Mouse (Mus musculus) MEL (cell line): ENCODE results near the gene Ybx3. TPM values are rescaled to one million over a fixed set of nuclear protein-coding genes. Genes with fewer than 3 reads are reported as not detected.

Experiments
- DNase-seq: peaks from one replicate; pipeline ENCODE4 v3.0.0; 2011; ENCODE audit warnings: low read depth, low spot score
- H3K27ac ChIP-seq: 2 replicates; pipeline ENCODE4 v1.5.1; 2012; ENCODE audit warnings: low read depth, mild to moderate bottlenecking, control low read depth, low read length, moderate library complexity; ENCODE audit not compliant: control insufficient read depth
- H3K27me3 ChIP-seq, 2 experiments: fragments of 150-350 bp in 1 of 2; sonication (generic) in 1 of 2; 2 replicates each; pipeline ENCODE4 v1.6.1; 2012; ENCODE audit warnings: low read length in 2 of 2, mild to moderate bottlenecking in 2 of 2, improper control_type of control experiment in 1 of 2, moderate library complexity in 1 of 2; ENCODE audit not compliant: insufficient read depth in 2 of 2, control insufficient read depth in 1 of 2
- H3K36me3 ChIP-seq, 2 experiments: 2 replicates each; pipeline ENCODE4 v1.6.1; 2012 to 2014; ENCODE audit warnings: low read length in 2 of 2, improper control_type of control experiment in 1 of 2, inconsistent platforms in 1 of 2, mild to moderate bottlenecking in 1 of 2; ENCODE audit not compliant: insufficient read depth in 2 of 2, control insufficient read depth in 1 of 2
- H3K4me1 ChIP-seq, 2 experiments: fragments of 150-350 bp in 1 of 2; sonication (generic) in 1 of 2; 2 replicates each; pipeline ENCODE4 v1.6.1; 2012; ENCODE audit warnings: low read length in 2 of 2, improper control_type of control experiment in 1 of 2, mild to moderate bottlenecking in 1 of 2; ENCODE audit not compliant: insufficient read depth in 2 of 2, control insufficient read depth in 1 of 2
- H3K4me3 ChIP-seq, 2 experiments: fragments of 150-350 bp in 1 of 2; sonication (generic) in 1 of 2; 2 replicates each; pipeline ENCODE4 v1.5.1; 2012; ENCODE audit warnings: low read depth in 2 of 2, low read length in 2 of 2, mild to moderate bottlenecking in 2 of 2, moderate library complexity in 2 of 2, control low read depth in 1 of 2, improper control_type of control experiment in 1 of 2; ENCODE audit not compliant: control insufficient read depth in 1 of 2, insufficient read depth in 1 of 2
- H3K79me2 ChIP-seq: 2 replicates; pipeline ENCODE4 v1.6.1; 2012; ENCODE audit warnings: mild to moderate bottlenecking, low read length, moderate library complexity; ENCODE audit not compliant: control insufficient read depth, poor library complexity, insufficient read depth
- H3K9ac ChIP-seq: 2 replicates; pipeline ENCODE4 v1.6.1; 2012; ENCODE audit warnings: low read depth, mild to moderate bottlenecking, control low read depth, low read length, moderate library complexity; ENCODE audit not compliant: control insufficient read depth, poor library complexity, severe bottlenecking
- H3K9me3 ChIP-seq: fragments of 150-350 bp; sonication (generic); replicated peaks from 2 replicates; pipeline ENCODE4 v1.6.1; 2012; ENCODE audit warnings: mild to moderate bottlenecking, low read length, improper control_type of control experiment, moderate library complexity; ENCODE audit not compliant: insufficient read depth
- BHLHE40 ChIP-seq: IDR thresholded peaks from 2 replicates; pipeline ENCODE4 v1.6.1; 2012; ENCODE audit warnings: low read depth, mild to moderate bottlenecking, inconsistent platforms, low read length, improper control_type of control experiment, borderline replicate concordance
- E2F4 ChIP-seq: IDR thresholded peaks from 2 replicates; pipeline ENCODE4 v1.6.1; 2011; ENCODE audit warnings: low read depth, low read length, improper control_type of control experiment, borderline replicate concordance
- JUND ChIP-seq: IDR thresholded peaks from 2 replicates; pipeline ENCODE4 v1.6.1; 2011; ENCODE audit warnings: low read depth, mild to moderate bottlenecking, improper control_type of control experiment, low read length
- POLR2AphosphoS5 ChIP-seq: IDR thresholded peaks from 2 replicates; pipeline ENCODE4 v1.6.1; 2012; ENCODE audit warnings: low read depth, borderline replicate concordance, mild to moderate bottlenecking, inconsistent platforms, low read length, moderate library complexity, mixed read lengths
- RCOR1 ChIP-seq: IDR thresholded peaks from 2 replicates; pipeline ENCODE4 v1.6.1; 2012; ENCODE audit warnings: low read depth, mild to moderate bottlenecking, inconsistent platforms, low read length, improper control_type of control experiment
- ZNF384 ChIP-seq: IDR thresholded peaks from 2 replicates; pipeline ENCODE4 v1.6.1; 2012; ENCODE audit warnings: low read depth, mild to moderate bottlenecking, inconsistent platforms, low read length, improper control_type of control experiment
- polyA plus RNA-seq, 2 experiments: library from polyadenylated mRNA; stranded (reverse) in 1 of 2; unstranded in 1 of 2; fragments of >175 nt in 1 of 2; fragments of >200 nt in 1 of 2; gene quantifications; 2 replicates each; pipeline versions ENCODE4 v1.2.1 to v1.2.4; 2012; ENCODE audit warnings: low replicate concordance in 2 of 2, low read depth in 1 of 2; ENCODE audit not compliant: insufficient read length in 2 of 2, insufficient read depth in 1 of 2, missing spikeins in 1 of 2
- total RNA-seq: library from RNA; depleted of rRNA; stranded (reverse); fragments of 300-350 nt; gene quantifications from 2 replicates; pipeline ENCODE4 v1.2.3, GENCODE M21; 2012; rRNA removed

The Ybx3 gene
- total and polyA plus RNA-seq, 3 experiments, result 105 to 1,042 (median 575) TPM

DNA sequence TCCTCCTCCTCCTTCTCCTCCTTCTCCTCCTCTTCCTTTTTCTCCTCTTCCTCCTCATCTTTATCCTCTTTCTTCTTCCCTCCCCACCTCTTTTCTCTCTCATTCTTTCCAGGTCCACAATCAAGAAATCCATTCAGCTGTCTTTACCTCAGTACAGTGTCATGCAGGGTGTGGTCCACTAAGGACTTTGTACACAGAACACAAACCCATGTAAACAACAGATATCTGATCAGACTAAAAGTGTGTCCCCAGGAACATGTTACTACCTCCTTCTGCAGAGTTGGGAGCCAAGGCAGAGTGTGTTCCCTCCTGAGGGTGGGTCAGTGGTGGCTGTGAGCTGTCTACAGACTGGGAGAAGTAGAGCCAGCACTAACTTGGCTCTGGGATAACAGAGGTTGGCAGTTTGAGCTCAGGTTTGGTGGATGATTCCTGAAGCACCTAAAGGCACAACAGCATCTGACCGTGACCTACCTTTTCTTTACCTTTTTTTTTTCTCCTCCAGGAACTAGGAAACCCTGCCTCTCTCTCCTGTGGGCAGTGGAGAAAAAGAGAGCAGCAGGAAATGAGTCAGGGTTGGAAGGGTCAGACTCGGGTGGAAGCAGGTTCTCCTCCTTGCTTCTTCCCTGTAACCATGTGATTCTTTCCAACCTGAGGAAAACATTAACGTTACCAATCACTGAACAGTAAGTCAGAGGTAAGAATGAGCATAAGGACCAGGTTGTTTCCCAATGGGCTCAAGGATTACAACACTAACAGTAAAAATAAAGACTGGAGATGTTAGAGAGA, 66.2 kb downstream of the Ybx3 start:
- Histone ChIP-seq H3K4me3 (no peak overlapping the region), H3K36me3 (no peaks in the 10 kb centered on the region), H3K9me3 (no peaks in the 10 kb centered on the region), H3K4me1 (no peaks in the 10 kb centered on the region), H3K27me3 (peaks cover 0 to 1% of the 10 kb centered on the region in 2 experiments; a peak in 1 of 4 replicates), H3K27ac (no peak overlapping the region), H3K9ac (no peak overlapping the region), H3K79me2 (no peaks in the 10 kb centered on the region)
- TF ChIP-seq JUND (no peak), E2F4 (no peak), POLR2AphosphoS5 (no peak), BHLHE40 (no peak), RCOR1 (no peak)
- DNase-seq, result no peak

DNA sequence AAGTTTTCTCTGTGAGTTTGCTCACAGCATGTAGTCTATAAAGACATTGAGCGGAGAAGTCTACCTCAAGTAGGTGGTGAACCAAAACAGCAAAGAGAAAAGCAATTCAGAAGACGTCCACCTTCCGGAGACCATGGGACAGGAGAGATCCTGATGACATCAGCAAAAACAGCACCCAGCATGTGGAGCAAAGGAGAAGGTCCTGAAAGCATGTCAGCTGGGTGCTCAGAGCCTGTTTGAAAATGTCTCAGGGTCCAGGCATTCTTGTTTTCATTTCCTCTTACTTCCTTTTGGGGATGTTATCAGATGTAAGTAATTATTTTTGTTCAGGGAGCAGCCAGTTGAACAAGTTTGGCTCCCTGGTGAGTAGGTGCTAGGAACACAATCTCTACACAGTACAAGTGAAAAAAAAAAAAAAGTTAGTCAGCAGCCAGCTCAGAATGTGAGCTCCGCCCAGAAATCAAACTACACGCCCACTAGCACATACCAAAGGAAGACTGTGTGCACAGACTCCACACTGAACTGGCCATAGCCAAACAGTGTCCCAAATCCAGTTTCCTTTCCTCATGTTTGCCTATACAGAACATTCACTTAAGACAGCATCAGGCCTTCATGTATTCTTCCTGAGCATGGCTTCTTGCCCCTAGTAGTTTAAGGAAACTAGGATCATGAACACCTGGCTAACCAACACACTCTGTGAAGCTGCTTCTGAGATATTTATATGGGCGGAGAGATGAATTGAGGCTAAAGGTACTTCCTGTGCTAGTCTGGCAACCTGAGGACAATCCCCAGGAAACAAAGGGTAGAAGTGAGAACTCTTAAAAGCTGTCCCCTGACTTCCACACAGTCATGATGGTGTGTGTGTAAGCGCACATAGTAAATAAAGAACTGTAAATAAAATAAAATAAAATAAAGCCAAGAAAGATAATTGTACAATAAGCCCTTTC, 71.8 kb downstream of the Ybx3 start:
- Histone ChIP-seq H3K36me3 (no peaks in the 10 kb centered on the region), H3K4me3 (no peak overlapping the region), H3K27ac (no peak overlapping the region), H3K9me3 (no peaks in the 10 kb centered on the region), H3K79me2 (no peaks in the 10 kb centered on the region), H3K4me1 (no peaks in the 10 kb centered on the region), H3K27me3 (no peaks in the 10 kb centered on the region; a peak in 1 of 4 replicates), H3K9ac (no peak overlapping the region)
- DNase-seq, result peak; percentile 31
- TF ChIP-seq ZNF384, result peak; percentile 71
- TF ChIP-seq POLR2AphosphoS5, result no peak

Other genes with a start within 250 kb of the Ybx3 start
- gene Klra2, start 141.1 kb downstream of the Ybx3 start, total RNA-seq, result not detected in 2 replicates
- gene Klra2, start 141.1 kb downstream of the Ybx3 start, polyA plus RNA-seq, result not detected
- gene Magohb, start 95.2 kb downstream of the Ybx3 start, total RNA-seq, result 34.4 and 38.2 TPM in 2 replicates
- gene Magohb, start 95.2 kb downstream of the Ybx3 start, polyA plus RNA-seq, result 10 to 100 TPM in 1 of 2 experiments, not detected in 1; 31.4 TPM
- 0.12 and 0.20 TPM in 2 replicates for gene Styk1, start 34.9 kb downstream of the Ybx3 start, total RNA-seq
- gene Styk1, start 34.9 kb downstream of the Ybx3 start, polyA plus RNA-seq, result under 1 TPM in 1 of 2 experiments, not detected in 1; 0.11 TPM
- gene 5430401F13Rik, start 97.9 kb upstream of the Ybx3 start, total RNA-seq, result not detected in 2 replicates
- not detected for gene 5430401F13Rik, start 97.9 kb upstream of the Ybx3 start, polyA plus RNA-seq
- not detected in 2 replicates for gene Gm6619, start 97.9 kb upstream of the Ybx3 start, total RNA-seq
- not detected for gene Gm6619, start 97.9 kb upstream of the Ybx3 start, polyA plus RNA-seq
- not detected in 2 replicates for gene Tas2r130, start 242.4 kb upstream of the Ybx3 start, total RNA-seq
- not detected for gene Tas2r130, start 242.4 kb upstream of the Ybx3 start, polyA plus RNA-seq